Mouse (Mus musculus): ENCODE measurements at regions not wholly inside any gene's neighbourhood (a gene's known extent, or its start where the extent isn't known, plus 50 kb on each side); places are given as distances from the start of the nearest gene placed in this dataset.

- H3K9me3 ChIP-seq (ENCODE audit: control insufficient read depth, insufficient read depth, low read depth, low read length), result no peaks in the 10 kb centered on the region
- H3K4me3 ChIP-seq (ENCODE audit: insufficient read depth in 1 of 2, low read depth in 1 of 2, low read length in 2 of 2, poor library complexity in 1 of 2, severe bottlenecking in 1 of 2), result no peak overlapping the region
- H3K36me3 ChIP-seq (ENCODE audit: control insufficient read depth, insufficient read depth, low read length, poor library complexity, severe bottlenecking), result no peaks in the 10 kb centered on the region
- DNase-seq (ENCODE audit: low read depth, low spot score), result no peak
- H3K4me1 ChIP-seq (ENCODE audit: control insufficient read depth in 2 of 2, insufficient read depth in 2 of 2, low read length in 2 of 2, poor library complexity in 1 of 2), result no peaks in the 10 kb centered on the region
- TF ChIP-seq HCFC1 (IDR thresholded peaks at IDR 0.05; ENCODE audit: borderline replicate concordance, insufficient read depth, low read length), result no peak
- H3K27ac ChIP-seq (ENCODE audit: insufficient read depth, low read depth, low read length, poor library complexity, severe bottlenecking), result no peak overlapping the region
- in situ Hi-C loops (cut with MboI; ENCODE audit: low sequenced_read_pairs in 2 of 2, unreplicated experiment in 2 of 2), result no loop called here
- H3K9ac ChIP-seq (ENCODE audit: insufficient read depth, low read depth, low read length, poor library complexity, severe bottlenecking), result no peak overlapping the region
These were observed 328.4 kb upstream of the Gm9008 start for GRCm38 (mm10) chr6:76825953-76826352.

- no peak for DNase-seq (ENCODE audit: low read depth, low spot score)
- no peaks in the 10 kb centered on the region for H3K9me3 ChIP-seq (ENCODE audit: control insufficient read depth, insufficient read depth, low read depth, low read length)
- H3K4me3 ChIP-seq (ENCODE audit: insufficient read depth in 1 of 2, low read depth in 1 of 2, low read length in 2 of 2, poor library complexity in 1 of 2, severe bottlenecking in 1 of 2), result no peak overlapping the region
- H3K4me1 ChIP-seq (ENCODE audit: control insufficient read depth in 2 of 2, insufficient read depth in 2 of 2, low read length in 2 of 2, poor library complexity in 1 of 2), result no peaks in the 10 kb centered on the region
- no peaks in the 10 kb centered on the region for H3K36me3 ChIP-seq (ENCODE audit: control insufficient read depth, insufficient read depth, low read length, poor library complexity, severe bottlenecking)
- H3K9ac ChIP-seq (ENCODE audit: insufficient read depth, low read depth, low read length, poor library complexity, severe bottlenecking), result no peak overlapping the region
- no peak overlapping the region for H3K27ac ChIP-seq (ENCODE audit: insufficient read depth, low read depth, low read length, poor library complexity, severe bottlenecking)
- TF ChIP-seq MAFK (IDR thresholded peaks at IDR 0.05; ENCODE audit: insufficient read depth, low read depth, low read length) (no peak), ZC3H11A (IDR thresholded peaks at IDR 0.05; ENCODE audit: borderline replicate concordance, low read depth, low read length) (no peak), CHD2 (IDR thresholded peaks at IDR 0.05; ENCODE audit: low read depth, low read length) (no peak), ZNF384 (IDR thresholded peaks at IDR 0.05; ENCODE audit: low read depth, low read length) (no peak), HCFC1 (IDR thresholded peaks at IDR 0.05; ENCODE audit: borderline replicate concordance, insufficient read depth, low read length) (no peak)
- in situ Hi-C loops (cut with MboI; ENCODE audit: low sequenced_read_pairs in 2 of 2, unreplicated experiment in 2 of 2), result no loop called here
These were observed 305.4 kb upstream of the Gm9008 start for GRCm38 (mm10) chr6:76802969-76803368.

GRCm38 (mm10) chr6:76780168-76780567 is 282.6 kb upstream of the Gm9008 start:
- Histone ChIP-seq H3K27ac (ENCODE audit: insufficient read depth, low read depth, low read length, poor library complexity, severe bottlenecking) (no peak overlapping the region), H3K9ac (ENCODE audit: insufficient read depth, low read depth, low read length, poor library complexity, severe bottlenecking) (no peak overlapping the region), H3K4me3 (ENCODE audit: insufficient read depth in 1 of 2, low read depth in 1 of 2, low read length in 2 of 2, poor library complexity in 1 of 2, severe bottlenecking in 1 of 2) (no peak overlapping the region), H3K36me3 (ENCODE audit: control insufficient read depth, insufficient read depth, low read length, poor library complexity, severe bottlenecking) (no peaks in the 10 kb centered on the region), H3K4me1 (ENCODE audit: control insufficient read depth in 2 of 2, insufficient read depth in 2 of 2, low read length in 2 of 2, poor library complexity in 1 of 2) (no peaks in the 10 kb centered on the region), H3K9me3 (ENCODE audit: control insufficient read depth, insufficient read depth, low read depth, low read length) (no peaks in the 10 kb centered on the region)
- in situ Hi-C loops (cut with MboI; ENCODE audit: low sequenced_read_pairs in 2 of 2, unreplicated experiment in 2 of 2), result no loop called here
- no peak for TF ChIP-seq ZNF384 (IDR thresholded peaks at IDR 0.05; ENCODE audit: low read depth, low read length)
- no peak for TF ChIP-seq HCFC1 (IDR thresholded peaks at IDR 0.05; ENCODE audit: borderline replicate concordance, insufficient read depth, low read length)
- TF ChIP-seq CHD2 (IDR thresholded peaks at IDR 0.05; ENCODE audit: low read depth, low read length), result no peak
- TF ChIP-seq MAFK (IDR thresholded peaks at IDR 0.05; ENCODE audit: insufficient read depth, low read depth, low read length), result no peak
- no peak for TF ChIP-seq ZC3H11A (IDR thresholded peaks at IDR 0.05; ENCODE audit: borderline replicate concordance, low read depth, low read length)
- no peak for DNase-seq (ENCODE audit: low read depth, low spot score)

GRCm38 (mm10) chr6:76778201-76778600 is 280.6 kb upstream of the Gm9008 start:
- Histone ChIP-seq H3K9ac (ENCODE audit: insufficient read depth, low read depth, low read length, poor library complexity, severe bottlenecking) (no peak overlapping the region), H3K36me3 (ENCODE audit: control insufficient read depth, insufficient read depth, low read length, poor library complexity, severe bottlenecking) (no peaks in the 10 kb centered on the region), H3K4me3 (ENCODE audit: insufficient read depth in 1 of 2, low read depth in 1 of 2, low read length in 2 of 2, poor library complexity in 1 of 2, severe bottlenecking in 1 of 2) (no peak overlapping the region), H3K27ac (ENCODE audit: insufficient read depth, low read depth, low read length, poor library complexity, severe bottlenecking) (no peak overlapping the region), H3K4me1 (ENCODE audit: control insufficient read depth in 2 of 2, insufficient read depth in 2 of 2, low read length in 2 of 2, poor library complexity in 1 of 2) (no peaks in the 10 kb centered on the region), H3K9me3 (ENCODE audit: control insufficient read depth, insufficient read depth, low read depth, low read length) (no peaks in the 10 kb centered on the region)
- no peak for TF ChIP-seq ZNF384 (IDR thresholded peaks at IDR 0.05; ENCODE audit: low read depth, low read length)
- in situ Hi-C loops (cut with MboI; ENCODE audit: low sequenced_read_pairs in 2 of 2, unreplicated experiment in 2 of 2), result no loop called here
- DNase-seq (ENCODE audit: low read depth, low spot score), result no peak

GRCm38 (mm10) chr6:76777080-76777479 is 279.5 kb upstream of the Gm9008 start:
- Histone ChIP-seq H3K9ac (ENCODE audit: insufficient read depth, low read depth, low read length, poor library complexity, severe bottlenecking) (no peak overlapping the region), H3K4me3 (ENCODE audit: insufficient read depth in 1 of 2, low read depth in 1 of 2, low read length in 2 of 2, poor library complexity in 1 of 2, severe bottlenecking in 1 of 2) (no peak overlapping the region), H3K27ac (ENCODE audit: insufficient read depth, low read depth, low read length, poor library complexity, severe bottlenecking) (no peak overlapping the region), H3K9me3 (ENCODE audit: control insufficient read depth, insufficient read depth, low read depth, low read length) (no peaks in the 10 kb centered on the region), H3K4me1 (ENCODE audit: control insufficient read depth in 2 of 2, insufficient read depth in 2 of 2, low read length in 2 of 2, poor library complexity in 1 of 2) (no peaks in the 10 kb centered on the region), H3K36me3 (ENCODE audit: control insufficient read depth, insufficient read depth, low read length, poor library complexity, severe bottlenecking) (no peaks in the 10 kb centered on the region)
- in situ Hi-C loops (cut with MboI; ENCODE audit: low sequenced_read_pairs in 2 of 2, unreplicated experiment in 2 of 2), result no loop called here
- TF ChIP-seq HCFC1 (IDR thresholded peaks at IDR 0.05; ENCODE audit: borderline replicate concordance, insufficient read depth, low read length) (no peak), MAFK (IDR thresholded peaks at IDR 0.05; ENCODE audit: insufficient read depth, low read depth, low read length) (no peak), ZC3H11A (IDR thresholded peaks at IDR 0.05; ENCODE audit: borderline replicate concordance, low read depth, low read length) (no peak), ZNF384 (IDR thresholded peaks at IDR 0.05; ENCODE audit: low read depth, low read length) (no peak), CHD2 (IDR thresholded peaks at IDR 0.05; ENCODE audit: low read depth, low read length) (no peak)
- DNase-seq (ENCODE audit: low read depth, low spot score), result no peak
